Mouse (Mus musculus) neural tube, embryonic 13.5 days (tissue): Measurements from ENCODE around the gene 3110040N11Rik. TPM values are rescaled to one million over a fixed set of nuclear protein-coding genes. Genes with fewer than 3 reads are reported as not detected.

Experiments used
- ATAC-seq: fragments of 200-750 bp; cut with Nextera tagmentation; 2 replicates; pipeline ENCODE4 v1.8.0; 2017; ENCODE audit warnings: low read depth, mild to moderate bottlenecking, moderate TSS enrichment, moderate library complexity
- H3K27ac ChIP-seq: fragments of 300-500 bp; sonication (generic); replicated peaks from 2 replicates; pipeline ENCODE4 v1.5.1; 2015; ENCODE audit warnings: moderate library complexity, mild to moderate bottlenecking, inconsistent platforms
- H3K27me3 ChIP-seq: fragments of 300-500 bp; sonication (generic); 2 replicates; pipeline ENCODE4 v1.6.1; 2015; ENCODE audit warnings: mild to moderate bottlenecking, inconsistent platforms
- H3K36me3 ChIP-seq: fragments of 300-500 bp; sonication (generic); 2 replicates; pipeline ENCODE4 v1.6.1; 2015; ENCODE audit warnings: mild to moderate bottlenecking, inconsistent platforms
- H3K4me1 ChIP-seq: fragments of 300-500 bp; sonication (generic); replicated peaks from 2 replicates; pipeline ENCODE4 v1.6.1; 2015; ENCODE audit warnings: inconsistent platforms
- H3K4me2 ChIP-seq: fragments of 300-500 bp; sonication (generic); 2 replicates; pipeline ENCODE4 v1.6.1; 2015; ENCODE audit warnings: inconsistent platforms, mild to moderate bottlenecking, moderate library complexity
- H3K4me3 ChIP-seq: fragments of 300-500 bp; sonication (generic); 2 replicates; pipeline ENCODE4 v1.5.1; 2015; ENCODE audit warnings: mild to moderate bottlenecking, inconsistent platforms
- H3K9ac ChIP-seq: fragments of 300-500 bp; sonication (generic); 2 replicates; pipeline ENCODE4 v1.6.1; 2015; ENCODE audit warnings: moderate library complexity, mild to moderate bottlenecking, inconsistent platforms
- H3K9me3 ChIP-seq: fragments of 300-500 bp; sonication (generic); 2 replicates; pipeline ENCODE4 v1.6.1; 2016; ENCODE audit warnings: inconsistent platforms
- WGBS: fragments of 180-500 bp; shearing (Covaris S2); methylation state at CpG from one replicate; pipeline ENCODE4 v1.1.7; 2015; 5-methylcytosine and 5-hydroxymethylcytosine counted together
- polyA plus RNA-seq: library from polyadenylated mRNA; unstranded; fragments of >200 nt; fragmentation: Nextera tagmentation; extraction: Ambion mirVana; gene quantifications from 2 replicates; pipeline ENCODE4 v1.2.1, GENCODE M21; 2015

3110040N11Rik gene
- polyA plus RNA-seq, 1 experiment from 2014 or later: 54.4 TPM

DNA sequence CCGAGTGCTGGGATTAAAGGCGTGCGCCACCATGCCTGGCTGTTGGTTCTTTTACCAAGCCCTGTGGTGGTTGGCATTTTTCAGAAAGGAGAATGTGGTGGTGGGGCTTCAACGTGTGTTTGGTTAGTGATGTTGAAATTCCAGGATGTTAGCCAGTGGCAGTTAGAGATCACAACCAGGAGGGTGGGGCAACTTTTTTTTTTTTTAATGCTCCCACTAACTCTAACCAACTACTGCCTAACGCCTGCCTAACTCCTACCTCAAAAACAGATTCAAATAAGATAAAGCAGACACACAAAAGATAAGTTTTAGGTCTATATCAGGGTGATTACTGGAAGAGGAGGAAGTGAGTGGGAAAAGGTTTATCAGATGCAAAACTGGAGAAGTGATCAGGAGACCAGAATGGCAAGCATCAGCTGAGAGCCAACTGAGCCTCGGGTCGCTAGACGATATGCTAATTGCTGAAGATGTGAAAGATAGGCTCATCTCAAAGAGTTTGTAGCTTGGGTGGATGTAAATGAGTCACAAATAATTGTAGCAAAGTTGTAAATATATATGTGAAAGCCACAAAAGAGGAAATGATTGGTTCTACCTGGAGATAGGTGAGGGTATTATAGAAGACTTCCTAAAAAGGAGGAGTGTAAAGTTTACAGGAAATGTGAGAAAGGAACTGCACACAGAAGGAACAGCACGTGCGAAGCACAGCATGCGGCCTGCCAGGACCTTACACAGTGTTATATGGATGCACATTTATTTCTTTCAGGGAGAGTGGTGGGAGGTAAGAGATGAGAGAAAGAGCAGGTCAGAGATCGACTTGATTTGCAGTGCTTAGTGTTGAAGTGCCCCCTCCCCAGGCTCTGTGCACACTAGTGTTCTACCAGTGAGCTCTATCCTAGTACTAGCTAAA lies 56.8 kb downstream of the 3110040N11Rik start:
- Histone ChIP-seq H3K4me1 (no peaks in the 10 kb centered on the region), H3K4me3 (no peak overlapping the region), H3K27ac (no peak overlapping the region), H3K9me3 (no peaks in the 10 kb centered on the region), H3K9ac (no peak overlapping the region), H3K27me3 (no peaks in the 10 kb centered on the region), H3K4me2 (no peak overlapping the region), H3K36me3 (no peaks in the 10 kb centered on the region)
- ATAC-seq: no peak
- WGBS: 85% methylated on average over 12 of the region's 12 CpGs

Other genes starting within 250 kb of the 3110040N11Rik start
- 0.10 and 0.29 TPM in 2 replicates for gene Fsd2, start 222.5 kb downstream of the 3110040N11Rik start, polyA plus RNA-seq
- gene Whamm, start 218.2 kb downstream of the 3110040N11Rik start, polyA plus RNA-seq: 7.1 and 8.0 TPM in 2 replicates
- 30.5 and 31.9 TPM in 2 replicates for gene Homer2, start 82.0 kb downstream of the 3110040N11Rik start, polyA plus RNA-seq
- 127 and 151 TPM in 2 replicates for gene Ramac, start 26.6 kb downstream of the 3110040N11Rik start, polyA plus RNA-seq
- gene Btbd1, start 40.0 kb upstream of the 3110040N11Rik start, polyA plus RNA-seq: 97.1 and 102 TPM in 2 replicates
- gene Gm10160, start 66.3 kb upstream of the 3110040N11Rik start, polyA plus RNA-seq: not detected in 2 replicates
- 13.4 TPM in 2 replicates for gene Tm6sf1, start 69.5 kb upstream of the 3110040N11Rik start, polyA plus RNA-seq
- gene Hdgfl3, start 145.0 kb upstream of the 3110040N11Rik start, polyA plus RNA-seq: 56.1 and 56.2 TPM in 2 replicates
- 3.7 and 5.5 TPM in 2 replicates for gene Bnc1, start 202.8 kb upstream of the 3110040N11Rik start, polyA plus RNA-seq